Mouse (Mus musculus) monocyte, adult 2 months (primary cell): ENCODE data around the gene Gng7.
A peak's percentile ranks its signal among the peaks of the same experiment; 100 is the strongest.
"Not testable (repeated sequence)": the region's sequence is repeated elsewhere in the genome, so short reads cannot be mapped to it uniquely, and the experiment has no call there.

Experiments used
- DNase-seq, 2 experiments: peaks; one replicate each; pipeline ENCODE4 v3.0.0; 2022; ENCODE audit warnings: low spot score in 2 of 2, low read depth in 1 of 2

The Gng7 gene

DNA sequence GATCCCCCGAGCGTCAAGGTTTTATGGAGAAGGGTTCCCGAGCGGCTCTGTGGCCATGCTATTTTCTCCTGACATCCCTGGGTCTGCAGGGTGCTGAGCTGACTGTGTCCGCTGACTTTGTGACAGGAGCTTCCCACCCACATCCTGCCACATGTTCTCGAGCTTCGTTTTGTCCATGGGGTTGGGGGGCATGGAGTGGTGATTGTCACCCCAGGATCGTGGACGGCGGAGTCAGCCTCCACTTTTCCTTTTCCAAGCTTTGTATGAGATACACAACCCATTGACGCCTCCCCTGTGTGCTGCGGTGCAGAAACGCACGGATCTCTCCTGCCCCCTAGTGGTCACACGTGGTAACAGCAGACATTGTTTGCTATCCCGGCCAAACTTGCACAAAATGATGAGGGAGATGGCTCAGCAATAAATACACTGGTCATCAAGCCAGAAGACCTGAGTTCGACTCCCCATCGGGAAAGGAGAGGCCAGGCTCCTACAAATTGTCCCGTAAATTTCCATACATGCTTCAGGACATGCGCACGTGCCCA lies 19.6 kb downstream of the Gng7 start:
- peak; percentile 33 to 72 for DNase-seq

DNA sequence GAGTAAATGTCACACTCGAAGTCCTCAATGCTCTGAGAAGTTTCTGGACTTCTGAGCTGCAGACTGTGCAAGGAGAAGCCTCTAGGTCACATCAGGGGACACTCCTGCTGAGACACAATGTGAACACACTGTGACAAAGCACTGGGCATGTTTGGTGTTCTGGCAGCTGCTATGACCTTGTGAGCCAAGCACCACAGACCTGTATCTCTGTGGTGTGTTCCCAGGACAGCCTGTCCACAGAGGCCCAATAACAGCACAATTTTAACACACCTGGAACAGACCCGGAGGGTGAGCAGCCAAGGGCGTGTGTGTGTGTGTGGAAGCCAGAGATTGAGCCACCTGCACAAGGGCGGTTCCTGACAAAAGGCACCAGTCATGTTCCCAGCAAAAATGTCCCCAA lies 20.1 kb downstream of the Gng7 start:
- no peak for DNase-seq

DNA sequence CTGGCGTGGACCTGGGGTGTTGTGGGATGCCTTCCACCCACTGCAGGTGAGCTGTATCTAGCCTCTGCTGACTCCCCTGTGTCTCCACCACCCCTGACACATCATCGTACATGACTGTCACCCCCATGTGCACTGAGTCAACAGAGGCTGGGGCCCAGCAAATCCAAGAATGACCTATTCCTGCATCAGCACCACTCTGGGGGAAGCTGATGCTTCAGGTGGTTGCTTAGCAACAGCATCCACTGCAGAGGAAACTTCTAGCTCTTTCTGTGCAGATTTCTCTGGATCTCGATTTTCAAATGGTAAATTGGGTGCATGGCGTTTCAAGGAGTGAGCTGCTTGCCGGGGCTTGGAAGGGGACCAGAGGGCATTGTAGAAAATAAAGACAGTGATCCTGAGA lies 21.5 kb downstream of the Gng7 start:
- no peak for DNase-seq

DNA sequence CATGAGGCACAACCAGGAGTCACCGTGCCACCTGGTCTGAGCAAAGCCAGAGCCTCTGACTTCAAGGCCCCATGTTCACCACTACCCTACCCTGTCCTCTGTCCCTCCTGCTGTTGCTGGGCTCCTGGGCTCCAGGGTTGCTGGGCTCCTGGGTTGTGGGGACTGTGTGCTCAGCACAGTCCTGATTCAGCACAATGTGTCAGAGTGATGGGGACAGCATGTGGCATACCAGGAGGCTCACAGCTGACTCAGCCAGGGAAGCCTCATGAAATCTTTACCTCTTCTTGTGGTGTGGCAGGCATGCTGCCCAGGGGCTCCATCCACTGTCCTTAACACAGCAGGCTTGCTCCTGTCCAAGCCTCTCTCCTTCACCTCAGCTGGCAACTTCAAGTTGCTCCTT lies 22.8 kb downstream of the Gng7 start:
- no peak for DNase-seq

DNA sequence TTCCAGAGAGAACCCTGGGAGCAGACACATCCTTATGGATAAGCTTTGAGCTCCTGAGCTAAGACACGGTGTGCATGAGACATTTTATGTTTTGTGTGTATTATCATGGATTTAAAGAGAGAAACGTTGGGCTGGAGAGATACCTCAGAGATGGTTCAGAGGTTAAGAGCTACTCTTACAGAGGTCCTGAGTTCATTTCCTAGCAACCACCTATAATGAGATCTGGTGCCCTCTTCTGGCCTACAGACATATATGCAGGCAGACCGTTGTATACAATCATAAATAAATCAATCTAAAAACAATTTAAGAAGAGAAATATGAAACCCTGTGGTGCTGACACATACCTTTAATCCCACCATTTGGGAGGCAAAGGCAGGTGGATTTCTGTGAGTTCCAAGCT lies 23.7 kb downstream of the Gng7 start:
- DNase-seq = no peak

DNA sequence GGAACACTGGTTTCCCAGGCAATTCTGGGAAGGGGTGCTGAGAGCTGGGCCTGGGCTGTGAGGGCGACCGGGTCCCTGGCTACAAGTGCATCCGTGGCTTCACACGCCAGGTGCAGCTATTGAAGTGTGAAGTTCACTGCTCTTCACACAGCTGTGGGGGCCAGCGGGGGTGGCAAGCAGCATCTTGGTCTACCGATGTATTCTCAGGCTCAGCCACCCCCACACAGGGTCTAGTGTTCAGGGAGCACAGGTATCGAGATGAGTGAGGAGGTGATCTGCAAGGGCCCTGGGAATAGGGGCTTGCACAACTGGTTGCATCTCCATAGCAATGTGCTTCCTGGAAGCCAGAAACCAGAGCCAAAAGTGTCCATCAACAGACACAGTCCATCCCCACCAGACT lies 24.3 kb downstream of the Gng7 start:
- no peak for DNase-seq

DNA sequence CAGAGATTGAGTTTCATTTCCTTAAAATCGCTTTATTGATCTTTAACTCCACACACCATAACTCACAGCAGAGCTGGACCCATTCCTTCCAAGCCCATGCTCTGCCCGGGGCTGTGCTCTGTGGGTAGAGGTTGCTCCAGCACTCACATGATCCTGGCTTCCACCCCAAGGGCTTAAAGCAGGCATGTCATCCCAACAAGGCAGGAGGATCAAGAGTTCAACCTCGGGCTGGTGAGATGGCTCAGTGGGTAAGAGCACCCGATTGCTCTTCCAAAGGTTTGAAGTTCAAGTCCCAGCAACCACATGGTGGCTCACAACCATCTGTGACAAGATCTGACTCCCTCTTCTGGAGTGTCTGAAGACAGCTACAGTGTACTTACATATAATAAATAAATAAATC lies 24.9 kb downstream of the Gng7 start:
- not testable (repeated sequence) for DNase-seq

DNA sequence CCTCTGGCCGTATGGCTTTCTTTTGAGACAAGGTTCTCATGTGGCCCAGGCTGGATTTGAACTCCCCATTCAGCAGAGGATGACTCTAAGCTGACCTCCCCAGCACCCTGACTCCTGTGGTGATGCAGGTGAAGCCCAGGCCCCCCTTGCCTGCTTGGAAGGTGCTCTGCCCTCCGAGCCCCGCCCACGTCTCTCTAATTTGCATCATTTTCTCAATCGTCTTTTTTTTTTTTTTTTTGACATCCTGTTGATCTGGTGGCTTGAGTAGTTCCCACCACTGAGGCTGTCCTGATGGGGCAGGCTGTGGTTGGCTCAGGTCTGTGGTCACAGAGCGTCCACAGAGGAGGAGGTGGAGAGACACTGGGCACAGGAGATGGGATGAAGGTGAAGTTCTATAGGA lies 25.3 kb downstream of the Gng7 start:
- DNase-seq = no peak

DNA sequence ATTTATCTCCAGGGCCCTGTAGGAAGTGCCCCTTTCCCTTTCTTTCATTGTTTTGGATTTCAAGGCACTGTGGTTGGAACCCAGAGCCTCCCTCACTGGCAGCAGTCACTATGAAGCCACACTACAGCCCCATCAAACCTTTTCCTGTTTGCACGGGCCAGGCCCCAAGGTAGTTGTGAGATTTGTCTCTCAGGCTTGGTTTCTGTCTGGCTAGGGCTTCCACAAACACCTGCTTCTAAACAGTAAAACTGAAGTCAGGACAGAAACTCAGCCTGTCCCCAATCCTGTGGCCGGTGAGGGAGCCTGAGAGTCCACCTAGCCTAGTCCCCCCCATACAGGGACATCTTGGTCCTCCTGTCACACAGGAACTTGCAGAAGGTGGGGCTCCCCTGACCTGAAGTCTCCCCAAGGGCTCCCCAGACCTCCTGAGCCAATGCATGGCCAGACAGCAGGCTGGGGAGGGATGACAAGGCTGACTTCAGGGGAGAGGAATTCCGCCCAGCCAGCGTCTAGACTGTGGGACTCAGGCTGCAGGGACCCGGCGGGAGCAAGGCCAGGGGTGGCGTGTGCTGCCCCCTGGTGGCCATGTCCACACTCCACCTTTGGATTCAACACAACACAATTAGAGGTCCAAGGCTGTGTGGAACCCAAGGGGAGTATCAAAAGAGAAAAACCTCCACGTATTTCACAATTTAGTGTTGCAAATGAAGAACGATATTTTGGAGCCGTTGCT lies 26.9 kb downstream of the Gng7 start:
- peak; percentile 51 to 66 for DNase-seq

DNA sequence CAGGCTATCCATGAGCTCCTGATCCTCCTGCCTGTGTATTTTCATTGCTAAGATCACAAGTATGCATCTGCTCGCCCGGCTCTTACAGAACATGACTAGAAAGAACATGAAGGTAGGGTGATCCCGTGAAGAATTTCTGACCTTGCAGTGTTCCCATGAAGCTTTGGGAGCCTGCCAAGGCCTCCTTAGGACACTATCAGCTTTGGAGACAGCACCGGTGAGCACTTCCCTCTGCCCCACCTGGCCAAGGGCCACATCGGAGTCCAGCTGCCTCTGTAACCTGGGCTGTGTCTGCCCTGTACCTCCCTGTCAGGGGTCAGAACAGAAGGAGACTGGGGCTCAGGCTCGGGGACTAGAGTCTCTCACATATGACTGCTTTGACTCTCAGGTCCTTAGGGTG lies 28.0 kb downstream of the Gng7 start:
- no peak for DNase-seq

DNA sequence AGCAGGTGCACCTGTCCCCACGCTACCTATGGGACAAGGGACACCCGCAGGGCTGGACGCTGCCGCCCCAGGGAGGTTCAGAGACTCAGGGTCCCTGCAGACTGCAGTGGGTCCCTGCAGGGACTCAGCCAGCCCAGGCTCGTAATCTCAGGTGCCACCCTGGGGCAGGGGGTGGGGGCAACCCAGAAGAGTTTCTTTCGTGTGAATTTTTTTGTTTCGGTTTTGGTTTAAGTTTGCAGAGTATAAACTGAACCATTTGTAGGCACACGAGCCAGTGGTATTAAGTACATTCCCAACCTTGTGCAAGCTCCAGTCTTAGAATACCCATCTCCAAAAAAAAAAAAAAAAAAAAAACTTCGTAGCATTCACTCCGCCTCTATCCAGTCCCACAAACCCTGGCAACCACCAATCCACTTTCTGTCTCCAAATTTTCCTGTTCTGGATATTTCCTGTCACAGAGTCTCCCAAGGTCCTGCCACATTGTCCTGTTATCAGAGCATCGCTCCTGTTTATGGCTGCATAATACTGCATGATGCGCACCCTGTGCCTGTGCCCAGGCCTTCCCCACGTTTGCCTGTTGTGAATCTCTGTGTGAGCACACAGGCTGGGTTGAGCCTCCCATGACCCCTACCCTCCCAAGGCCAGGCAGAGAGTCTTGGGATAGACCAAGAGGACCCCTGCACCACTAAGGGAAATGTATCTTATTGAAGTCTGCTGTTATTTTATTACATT lies 28.6 kb downstream of the Gng7 start:
- no peak for DNase-seq

DNA sequence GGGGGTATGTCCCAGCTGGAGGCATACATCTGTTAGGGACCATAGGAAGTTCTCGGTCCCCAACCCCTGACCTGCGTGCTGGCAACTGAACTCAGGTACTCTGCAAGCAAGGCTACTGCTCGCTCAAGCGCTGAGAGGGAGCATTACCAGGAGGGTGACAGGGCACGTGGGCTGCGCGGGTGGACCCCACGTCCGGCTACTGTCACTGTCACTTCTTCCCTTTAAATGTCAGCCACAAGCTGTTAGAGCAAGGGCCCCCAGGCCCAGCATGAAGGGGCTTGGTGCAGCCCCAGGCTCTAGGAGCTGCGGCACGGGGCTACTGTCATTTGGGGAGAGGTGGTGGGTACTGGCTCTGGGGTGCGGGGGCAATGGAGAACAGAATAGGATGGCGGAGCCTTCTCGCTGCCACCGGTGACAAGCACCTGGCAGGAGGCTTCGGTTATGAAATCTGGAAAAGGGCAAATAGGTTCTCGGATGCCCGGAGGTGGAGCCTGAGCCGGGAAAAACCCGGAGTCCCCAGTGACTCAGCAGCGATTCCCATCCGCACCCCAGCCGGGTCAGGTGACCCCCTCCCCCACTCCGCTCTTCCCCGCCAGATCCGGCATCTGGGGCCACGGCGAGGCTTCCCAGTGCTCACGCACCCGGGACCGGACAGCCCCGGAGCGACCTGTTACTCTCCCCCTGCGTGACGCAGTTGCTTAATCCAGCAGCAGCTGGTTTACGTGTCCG lies 29.3 kb downstream of the Gng7 start:
- no peak for DNase-seq

DNA sequence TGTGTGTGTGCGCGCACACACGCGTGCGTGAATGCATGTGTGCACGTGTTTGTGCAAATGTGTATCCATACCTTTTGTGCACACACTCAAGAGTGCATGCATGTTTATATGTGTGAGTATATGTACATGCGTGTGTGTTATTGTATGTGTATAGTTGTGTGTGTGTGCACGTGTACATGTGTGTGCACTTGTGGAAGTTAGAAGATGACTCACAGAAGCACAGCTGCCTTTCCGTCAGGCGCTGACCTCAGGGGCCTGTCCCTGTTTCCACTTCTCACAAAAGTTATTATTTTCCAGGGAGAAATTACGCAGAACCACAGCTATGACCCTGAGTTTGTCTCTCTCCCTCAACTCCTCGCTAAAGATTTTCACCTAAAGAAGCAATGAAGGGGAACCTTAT lies 30.5 kb downstream of the Gng7 start:
- DNase-seq = no peak

DNA sequence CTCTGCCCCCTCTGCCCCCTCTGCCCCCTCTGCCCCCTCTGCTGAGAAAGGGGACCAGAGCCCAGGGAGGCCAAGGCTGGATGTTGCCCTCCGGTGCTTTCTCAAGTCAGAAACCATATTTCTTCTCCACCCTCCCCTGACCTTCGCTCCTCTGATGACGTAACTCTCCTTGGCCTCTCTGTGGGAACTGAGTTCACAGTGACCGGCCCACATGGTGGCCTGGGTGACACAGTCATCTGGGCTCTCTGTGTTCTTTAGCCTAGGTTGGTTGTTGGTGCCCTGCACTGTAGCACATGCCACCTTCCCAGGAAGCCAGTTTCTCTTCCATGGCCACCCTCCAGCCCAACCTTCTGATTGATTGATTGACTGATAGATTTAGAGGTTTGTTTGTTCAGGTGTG lies 32.4 kb downstream of the Gng7 start:
- DNase-seq = no peak

DNA sequence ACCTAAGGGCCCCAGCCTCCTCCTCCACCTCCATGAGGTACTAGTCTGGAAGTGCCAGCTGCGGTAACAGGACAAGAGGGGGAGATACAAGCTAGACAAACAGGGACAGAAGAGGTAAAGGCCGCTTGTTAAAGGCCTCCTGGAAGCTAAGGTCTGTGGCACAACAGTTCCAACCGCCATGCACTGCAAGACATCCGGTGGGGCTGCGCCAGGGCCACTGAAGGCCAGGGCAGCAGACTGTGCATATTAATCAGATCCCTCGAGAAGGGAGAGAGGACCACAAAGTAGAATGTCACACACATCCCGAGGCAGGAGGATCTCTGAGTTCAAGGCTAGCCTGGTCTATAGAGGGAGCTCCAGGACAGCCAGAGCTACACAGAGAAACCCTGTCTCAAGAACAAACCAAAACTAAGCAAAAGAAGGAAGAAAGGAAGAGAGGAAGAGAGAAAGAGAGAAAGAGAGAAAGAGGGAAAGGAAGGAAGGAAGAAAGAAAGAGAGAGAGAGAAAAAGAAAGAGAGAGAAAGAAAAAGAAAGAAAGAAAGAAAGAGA lies 33.1 kb downstream of the Gng7 start:
- no peak for DNase-seq

DNA sequence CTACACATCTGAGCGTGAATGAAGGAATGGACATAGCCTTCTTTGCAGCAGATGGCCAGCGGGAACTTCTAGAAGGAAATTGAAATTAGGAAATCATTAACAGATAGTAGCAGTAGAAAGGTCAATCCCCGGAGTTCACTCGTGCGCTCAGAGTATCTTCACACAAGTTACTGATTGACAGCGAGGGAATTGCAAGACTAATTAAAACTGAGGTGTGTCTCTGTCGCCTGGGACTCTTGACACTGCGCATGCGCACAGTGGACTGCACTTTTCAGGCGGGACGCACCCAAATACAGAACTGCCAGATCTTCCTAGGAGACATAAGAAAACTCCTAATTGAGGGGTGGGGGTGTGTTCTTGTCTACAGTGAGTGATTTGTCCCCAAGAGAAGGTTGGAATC lies 39.3 kb downstream of the Gng7 start:
- DNase-seq = no peak

DNA sequence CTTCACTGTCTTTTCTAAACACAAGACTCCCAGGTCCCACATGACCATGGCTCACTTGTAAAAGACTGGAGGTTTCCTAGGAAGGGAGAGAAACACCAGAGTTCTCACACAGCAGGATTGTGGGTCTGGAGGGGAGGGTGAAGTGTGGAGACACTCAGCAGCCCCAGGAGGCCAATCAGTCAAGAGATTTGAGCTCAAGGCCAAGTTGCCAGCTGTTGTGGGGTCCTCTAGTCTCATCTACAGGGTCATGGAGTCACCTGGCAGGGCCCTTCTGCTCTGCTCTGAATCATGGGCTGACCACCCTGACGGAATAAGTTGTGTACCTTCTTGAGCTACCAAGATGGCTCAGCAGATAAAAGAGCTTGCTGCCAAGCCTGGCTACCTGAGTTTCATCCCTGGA lies 41.0 kb downstream of the Gng7 start:
- DNase-seq = no peak

DNA sequence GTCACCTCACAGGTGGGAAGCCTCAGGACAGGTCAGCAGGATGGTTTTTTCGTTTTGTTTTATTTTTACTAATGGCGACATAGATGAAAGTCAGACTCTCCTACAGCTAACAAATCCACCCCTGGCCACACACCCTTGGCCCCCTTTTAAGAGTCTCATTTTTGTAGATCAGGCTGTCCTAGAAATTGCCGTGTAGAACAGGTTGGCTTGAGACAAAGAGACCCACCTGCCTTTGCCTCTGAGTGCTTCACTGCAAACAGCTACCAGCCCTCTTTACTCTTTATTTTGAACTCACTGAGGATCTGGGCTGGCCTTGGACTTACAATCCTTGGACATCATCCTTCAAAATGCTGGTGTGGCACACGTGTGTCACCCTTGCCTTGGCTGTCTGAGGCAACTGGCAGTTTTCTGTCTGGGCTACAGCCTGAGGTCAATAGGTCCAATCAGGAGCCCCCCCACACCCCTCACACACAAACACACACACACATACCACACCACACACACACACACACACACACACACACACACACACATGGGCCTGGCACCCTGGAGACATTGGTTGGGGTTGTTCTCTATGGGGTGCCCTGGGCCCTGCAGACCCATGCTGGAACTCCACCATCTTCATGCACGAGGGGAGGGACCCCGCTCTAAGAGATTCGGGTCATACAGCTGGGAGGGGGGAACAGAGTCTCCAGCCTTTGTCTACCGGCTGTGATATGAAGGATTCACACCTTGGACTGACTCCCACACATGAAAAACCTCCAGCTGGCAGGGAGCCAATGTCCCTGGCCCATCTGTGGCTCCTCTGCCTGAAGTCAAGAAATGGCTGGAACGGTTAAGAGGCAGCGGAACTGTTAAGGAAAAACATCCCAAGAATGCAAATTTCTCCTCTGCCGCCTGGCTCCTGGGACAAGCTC lies 42.4 kb downstream of the Gng7 start:
- DNase-seq = no peak

DNA sequence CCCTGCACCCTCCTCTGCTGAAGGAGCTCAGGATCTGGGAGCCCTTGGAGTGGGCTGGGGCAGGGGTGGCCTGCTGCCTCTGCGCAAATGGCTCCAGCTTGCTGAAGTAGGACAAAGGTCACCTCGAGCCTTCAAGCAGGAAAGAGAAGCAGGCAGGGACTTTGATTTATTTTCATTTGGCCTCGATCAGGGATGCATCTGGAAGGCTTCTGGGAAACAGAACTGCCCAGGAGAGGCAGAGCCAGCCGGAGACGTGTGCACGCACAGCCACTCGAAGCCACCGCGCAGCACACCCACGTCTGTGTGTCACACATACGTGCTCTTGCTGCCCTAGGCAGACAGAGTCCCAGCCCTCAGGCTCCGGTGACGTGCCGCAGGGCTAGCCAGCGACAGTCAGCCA lies 43.2 kb downstream of the Gng7 start:
- no peak for DNase-seq

DNA sequence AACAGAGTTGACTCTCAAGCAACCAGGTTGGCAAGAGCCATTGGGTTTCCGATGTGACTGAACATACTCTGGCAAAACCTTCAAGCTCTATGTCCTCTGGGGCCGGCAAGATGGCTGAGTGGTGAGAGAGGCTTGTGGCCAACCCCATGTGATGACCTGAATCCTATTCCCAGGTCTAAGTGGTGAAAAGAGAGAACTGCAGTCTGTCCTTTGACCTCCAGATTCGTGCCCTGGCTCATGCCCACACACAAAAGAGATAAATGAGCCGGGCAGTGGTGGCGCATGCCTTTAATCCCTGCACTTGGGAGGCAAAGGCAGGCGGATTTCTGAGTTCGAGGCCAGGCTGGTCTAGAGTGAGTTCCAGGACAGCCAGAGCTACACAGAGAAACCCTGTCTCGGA lies 44.6 kb downstream of the Gng7 start:
- no peak for DNase-seq

DNA sequence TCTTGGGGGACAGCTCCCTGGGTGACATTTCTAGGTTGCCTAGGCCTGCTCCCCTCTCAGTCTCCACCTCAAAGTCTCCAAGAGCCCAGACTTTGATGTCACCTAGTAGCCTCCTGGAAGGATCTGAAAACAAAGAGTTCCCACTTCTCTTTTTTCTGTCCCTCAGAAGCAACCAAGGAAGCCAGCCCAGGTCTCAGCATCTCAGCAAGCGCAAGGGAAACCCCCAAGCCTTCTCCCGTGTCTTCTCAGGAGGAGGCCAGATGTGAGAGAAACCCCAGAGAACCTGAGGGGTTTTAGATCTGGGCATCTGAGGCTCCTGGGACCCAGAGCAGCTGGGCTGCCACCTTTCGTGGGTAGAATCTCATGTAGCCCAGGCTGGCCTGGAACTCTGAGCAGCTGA lies 45.4 kb downstream of the Gng7 start:
- no peak for DNase-seq
